Comparison of ENCODE assay signal across 27 mouse cellular contexts in genomic region chr1:135009833-135010232, GRCm38 (mm10). TPM values are rescaled to one million over a fixed set of nuclear protein-coding genes. Genes with fewer than 3 reads are reported as not detected.
A peak's percentile ranks its signal among the peaks of the same experiment; 100 is the strongest.
DNase-seq lines count a peak whose midpoint lies in the region; ATAC-seq and TF ChIP-seq lines count a peak whose summit lies in the region.
"Had no signal": no experiment of that assay in that cellular context is flagged by ENCODE, and none has a peak within 500 bp of the region (broad histone marks: within the 10 kb centered on the region; RNA-seq: fewer than 3 reads in every experiment).

No protein-coding gene starts in this region.

- peak; percentile 24 to 37 for DNase-seq in heart, adult 18-20 months
- DNase-seq in heart, postnatal 14 days = no peak
- DNase-seq in heart, postnatal 4 days = no peak
- no peak for DNase-seq in heart, postnatal 0 days (ENCODE audit: low spot score)
- DNase-seq: adrenal gland, adult 8-10 months; adrenal gland, postnatal 25 days; cerebellum, adult 11-12 months; cerebellum, adult 8-10 months; cerebellum, postnatal 36 days; embryo, embryonic 11 days; gastrocnemius, adult 2 months; gastrocnemius, postnatal 14 days; kidney, adult 11 months; kidney, adult 8-10 months had no signal

- no peaks in the 10 kb centered on the region for H3K9me3 ChIP-seq in heart, embryonic 14.5 days (ENCODE audit: control insufficient read depth, low read length)
- no peaks in the 10 kb centered on the region for H3K9me3 ChIP-seq in heart, postnatal 0 days (replicated peaks; ENCODE audit: control insufficient read depth, low read length)
- H3K9me3 ChIP-seq in heart, embryonic 12.5 days (replicated peaks) = no peaks in the 10 kb centered on the region
- H3K9me3 ChIP-seq: embryonic facial prominence, embryonic 10.5 days; embryonic facial prominence, embryonic 13.5 days; forebrain, embryonic 12.5 days; forebrain, embryonic 15.5 days; hindbrain, embryonic 10.5 days; hindbrain, embryonic 13.5 days; intestine, embryonic 15.5 days; kidney, embryonic 15.5 days had no signal

- no peak for TF ChIP-seq CTCF in heart, postnatal 0 days (IDR thresholded peaks at IDR 0.05; ENCODE audit: low read depth)

- no peaks in the 10 kb centered on the region for H3K36me3 ChIP-seq in heart, embryonic 14.5 days (ENCODE audit: control insufficient read depth, insufficient read depth, low read length)
- H3K36me3 ChIP-seq in heart, postnatal 0 days (replicated peaks; ENCODE audit: control insufficient read depth, insufficient read depth, low read length) = no peaks in the 10 kb centered on the region
- no peaks in the 10 kb centered on the region for H3K36me3 ChIP-seq in heart, embryonic 12.5 days
- H3K36me3 ChIP-seq: embryonic facial prominence, embryonic 10.5 days; embryonic facial prominence, embryonic 13.5 days; forebrain, embryonic 12.5 days; forebrain, embryonic 15.5 days; hindbrain, embryonic 10.5 days; hindbrain, embryonic 13.5 days; intestine, embryonic 15.5 days; kidney, embryonic 15.5 days had no signal

- intact Hi-C loops in heart, postnatal 14 days (cut with DNase I) = no loop called here

- peak overlapping the region; percentile 31 to 35 for H3K27ac ChIP-seq in heart, embryonic 14.5 days (replicated peaks in 1 of 2; ENCODE audit: control insufficient read depth in 1 of 2, insufficient read depth in 1 of 2, low read depth in 2 of 2, low read length in 2 of 2)
- H3K27ac ChIP-seq in heart, postnatal 0 days (ENCODE audit: low read depth) = 0 out of 2 replicates have a peak overlapping the region, but pooled peaks have one; percentile 44
- no peak overlapping the region for H3K27ac ChIP-seq in heart, embryonic 12.5 days (ENCODE audit: poor library complexity, severe bottlenecking)
- H3K27ac ChIP-seq: embryonic facial prominence, embryonic 10.5 days; embryonic facial prominence, embryonic 13.5 days; forebrain, embryonic 12.5 days; forebrain, embryonic 15.5 days; gastrocnemius, adult 2 months; hindbrain, embryonic 10.5 days; hindbrain, embryonic 13.5 days; intestine, embryonic 15.5 days; kidney, embryonic 15.5 days had no signal

- H3K4me3 ChIP-seq in heart, embryonic 14.5 days (ENCODE audit: control insufficient read depth in 1 of 2, insufficient read depth in 1 of 2, low read depth in 1 of 2, low read length in 2 of 2) = no peak overlapping the region
- H3K4me3 ChIP-seq in heart, postnatal 0 days (ENCODE audit: low read depth, low read length) = no peak overlapping the region
- H3K4me3 ChIP-seq in heart, embryonic 12.5 days = no peak overlapping the region
- H3K4me3 ChIP-seq: embryonic facial prominence, embryonic 10.5 days; embryonic facial prominence, embryonic 13.5 days; erythroblast, embryonic 14.5 days; forebrain, embryonic 12.5 days; forebrain, embryonic 15.5 days; gastrocnemius, adult 2 months; hindbrain, embryonic 10.5 days; hindbrain, embryonic 13.5 days; intestine, embryonic 15.5 days; kidney, embryonic 15.5 days had no signal

- H3K27me3 ChIP-seq in heart, embryonic 14.5 days (ENCODE audit: control insufficient read depth, insufficient read depth, low read length) = no peaks in the 10 kb centered on the region
- no peaks in the 10 kb centered on the region for H3K27me3 ChIP-seq in heart, postnatal 0 days (ENCODE audit: control insufficient read depth, insufficient read depth, low read length)
- H3K27me3 ChIP-seq in heart, embryonic 12.5 days (replicated peaks) = no peaks in the 10 kb centered on the region; the same call in 1 of the 2 replicates
- H3K27me3 ChIP-seq: embryonic facial prominence, embryonic 13.5 days; forebrain, embryonic 15.5 days; intestine, embryonic 15.5 days had no signal

- no peak for ATAC-seq in heart, embryonic 14.5 days (ENCODE audit: insufficient number of reproducible peaks, insufficient read depth, low FRiP score, low read depth)
- ATAC-seq in heart, postnatal 0 days (ENCODE audit: insufficient read depth, low read depth) = no peak
- ATAC-seq in heart, embryonic 12.5 days (ENCODE audit: insufficient number of reproducible peaks, low FRiP score) = no peak
- ATAC-seq: CD4-positive, CD25-positive, alpha-beta regulatory T cell, adult 4 months; forebrain, embryonic 15.5 days; hindbrain, embryonic 16.5 days; intestine, embryonic 15.5 days had no signal

- WGBS in heart, embryonic 14.5 days = 81% methylated on average over 3 of the region's 3 CpGs
- WGBS in heart, postnatal 0 days = 45% methylated on average over 3 of the region's 3 CpGs
- WGBS in heart, embryonic 12.5 days = 79% methylated on average over 3 of the region's 3 CpGs

- H3K4me2 ChIP-seq in heart, embryonic 14.5 days (ENCODE audit: low read length) = no peak overlapping the region
- no peak overlapping the region for H3K4me2 ChIP-seq in heart, postnatal 0 days (ENCODE audit: low read depth, low read length)
- no peak overlapping the region for H3K4me2 ChIP-seq in heart, embryonic 12.5 days
- H3K4me2 ChIP-seq: embryonic facial prominence, embryonic 13.5 days; forebrain, embryonic 12.5 days; forebrain, embryonic 15.5 days; hindbrain, embryonic 13.5 days; intestine, embryonic 15.5 days; kidney, embryonic 15.5 days had no signal

- no peak overlapping the region for H3K9ac ChIP-seq in heart, embryonic 14.5 days (ENCODE audit: low read length)
- no peak overlapping the region for H3K9ac ChIP-seq in heart, postnatal 0 days (replicated peaks; ENCODE audit: low read depth, low read length)
- H3K9ac ChIP-seq in heart, embryonic 12.5 days = no peak overlapping the region
- H3K9ac ChIP-seq: embryonic facial prominence, embryonic 13.5 days; forebrain, embryonic 12.5 days; forebrain, embryonic 15.5 days; hindbrain, embryonic 13.5 days; intestine, embryonic 15.5 days; kidney, embryonic 15.5 days had no signal

- peaks cover 26 to 39% of the 10 kb centered on the region in 2 experiments for H3K4me1 ChIP-seq in heart, embryonic 14.5 days (ENCODE audit: control insufficient read depth in 2 of 2, insufficient read depth in 2 of 2, low read length in 2 of 2)
- H3K4me1 ChIP-seq in heart, postnatal 0 days (ENCODE audit: control insufficient read depth, insufficient read depth) = peaks cover 39% of the 10 kb centered on the region
- peaks cover 18% of the 10 kb centered on the region for H3K4me1 ChIP-seq in heart, embryonic 12.5 days (replicated peaks)
- H3K4me1 ChIP-seq: forebrain, embryonic 12.5 days; intestine, embryonic 15.5 days had no signal

- no peak for TF ChIP-seq EP300 in heart, postnatal 0 days (IDR thresholded peaks at IDR 0.05; ENCODE audit: low read depth)

RNA-seq across cellular contexts. Expression of gene Ube2t, which starts 47.5 kb away (rescaled TPM):
- 1 to 10 TPM; 6.7 to 8.1 TPM for total RNA-seq in heart, adult 18-20 months (2021)
- 1 to 10 TPM; 6.0 to 6.3 TPM for total RNA-seq in heart, postnatal 14 days (2021)
- 44.7 and 47.9 TPM in 2 replicates for polyA plus RNA-seq in heart, embryonic 14.5 days (2014; fragmentation: Nextera tagmentation; extraction: Ambion mirVana)
- total RNA-seq in heart, postnatal 4 days (2021) = 10 to 100 TPM; 22.6 to 24.2 TPM
- 30.2 and 34.3 TPM in 2 replicates for total RNA-seq in heart, postnatal 0 days (2014; rRNA removed; ENCODE audit: low replicate concordance)
- polyA plus RNA-seq in heart, postnatal 0 days (2015; fragmentation: Nextera tagmentation; extraction: Ambion mirVana) = 22.5 and 25.3 TPM in 2 replicates
- 46.6 and 48.7 TPM in 2 replicates for polyA plus RNA-seq in heart, embryonic 12.5 days (2016; fragmentation: Nextera tagmentation; extraction: Ambion mirVana)

RNA-seq across cellular contexts. Expression of gene Ppp1r12b, which starts 54.1 kb away (rescaled TPM):
- 100 to 1,000 TPM; 158 to 162 TPM for total RNA-seq in heart, adult 18-20 months (2021)
- total RNA-seq in heart, postnatal 14 days (2021) = 100 to 1,000 TPM; 140 to 142 TPM
- 35.7 and 35.9 TPM in 2 replicates for polyA plus RNA-seq in heart, embryonic 14.5 days (2014; fragmentation: Nextera tagmentation; extraction: Ambion mirVana)
- 100 to 1,000 TPM; 118 to 124 TPM for total RNA-seq in heart, postnatal 4 days (2021)
- total RNA-seq in heart, postnatal 0 days (2014; rRNA removed; ENCODE audit: low replicate concordance) = 65.3 and 69.9 TPM in 2 replicates
- polyA plus RNA-seq in heart, postnatal 0 days (2015; fragmentation: Nextera tagmentation; extraction: Ambion mirVana) = 22.6 and 23.0 TPM in 2 replicates
- 29.6 and 31.2 TPM in 2 replicates for polyA plus RNA-seq in heart, embryonic 12.5 days (2016; fragmentation: Nextera tagmentation; extraction: Ambion mirVana)

Comparison
In these comparisons a context has a peak if more than half of its experiments do, and no peak if none do; other contexts are left out.
1. DNase-seq: peak in heart, adult 18-20 months (2 of 2); none in heart, postnatal 14 days (0 of 2), heart, postnatal 4 days (single experiment) and heart, postnatal 0 days (single experiment).